Mouse (Mus musculus): Measurements from ENCODE around the gene Hnrnph3.

DNA sequence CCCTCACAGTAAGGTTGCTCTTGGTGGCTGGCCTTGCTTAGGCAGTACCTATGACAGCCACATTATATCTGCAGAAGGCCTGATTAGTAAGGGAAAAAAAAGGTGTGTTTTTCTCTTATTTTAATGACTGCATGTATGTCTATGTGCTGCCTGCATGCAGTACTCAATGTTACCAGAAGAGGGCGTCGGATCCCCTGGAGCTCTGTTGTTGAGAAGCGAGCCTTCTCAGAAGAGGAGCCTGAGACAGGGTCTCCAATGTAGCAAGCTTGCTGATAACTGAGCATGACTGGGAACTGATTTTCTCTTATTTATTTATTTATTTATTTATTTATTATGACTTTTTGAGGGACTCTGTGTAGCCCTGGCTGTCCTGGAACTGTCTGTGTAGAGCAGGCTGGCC is 36.7 kb downstream of the Hnrnph3 start:
- TF ChIP-seq CTCF (IDR thresholded peaks at IDR 0.05) (peak; percentile 70), EP300 (IDR thresholded peaks at IDR 0.05) (no peak)

All from lung, postnatal 0 days (tissue).